Mouse (Mus musculus): ENCODE measurements at regions not wholly inside any gene's neighbourhood (a gene's known extent, or its start where the extent isn't known, plus 50 kb on each side); places are given as distances from the start of the nearest gene placed in this dataset.

- TF ChIP-seq CEBPB (IDR thresholded peaks at IDR 0.05; ENCODE audit: insufficient read depth, poor library complexity, severe bottlenecking) (no peak), MAX (IDR thresholded peaks at IDR 0.05; ENCODE audit: low read depth) (no peak), POLR2AphosphoS2 (IDR thresholded peaks at IDR 0.05; ENCODE audit: insufficient read length, low read depth) (no peak), USF1 (IDR thresholded peaks at IDR 0.05; ENCODE audit: low read depth) (no peak), MYOD1 (IDR thresholded peaks at IDR 0.05; ENCODE audit: control insufficient read depth in 1 of 3, insufficient read length in 2 of 3, low read depth in 2 of 3) (no peak), POLR2A (IDR thresholded peaks at IDR 0.05; ENCODE audit: insufficient read length, low read depth) (no peak)
Observed at GRCm38 (mm10) chr12:47412251-47412650, 593.5 kb upstream of the Nova1 start.
